Mouse (Mus musculus): ENCODE measurements at regions not wholly inside any gene's neighbourhood (a gene's known extent, or its start where the extent isn't known, plus 50 kb on each side); places are given as distances from the start of the nearest gene placed in this dataset.

- H3K4me1 ChIP-seq (ENCODE audit: control insufficient read depth, insufficient read depth, insufficient read length, low read length): no peaks in the 10 kb centered on the region
- H3K36me3 ChIP-seq (ENCODE audit: control insufficient read depth, insufficient read depth, low read length): no peaks in the 10 kb centered on the region
- 37% methylated on average over 6 of the region's 6 CpGs for WGBS
- H3K4me3 ChIP-seq (ENCODE audit: low read depth, low read length): no peak overlapping the region
- TF ChIP-seq POLR2A (IDR thresholded peaks at IDR 0.05; ENCODE audit: low read depth, low read length) (no peak), CTCF (IDR thresholded peaks at IDR 0.05; ENCODE audit: extremely low read depth, insufficient read length, insufficient replicate concordance, low read depth, low read length) (no peak)
- H3K27ac ChIP-seq (ENCODE audit: insufficient read depth, low read depth, low read length): no peak overlapping the region
- no peaks in the 10 kb centered on the region for H3K27me3 ChIP-seq (ENCODE audit: control insufficient read depth, insufficient read depth, low read length)
These were observed 389.1 kb upstream of the Fam241a start for GRCm38 (mm10) chr3:128285214-128285613.

GRCm38 (mm10) chr3:128280626-128281025 is 384.5 kb upstream of the Fam241a start:
- TF ChIP-seq POLR2A (IDR thresholded peaks at IDR 0.05; ENCODE audit: low read depth, low read length) (no peak), CTCF (IDR thresholded peaks at IDR 0.05; ENCODE audit: extremely low read depth, insufficient read length, insufficient replicate concordance, low read depth, low read length) (no peak)

GRCm38 (mm10) chr3:128270576-128270975 is 374.5 kb upstream of the Fam241a start:
- H3K4me3 ChIP-seq (ENCODE audit: low read depth, low read length): no peak overlapping the region
- TF ChIP-seq CTCF (IDR thresholded peaks at IDR 0.05; ENCODE audit: extremely low read depth, insufficient read length, insufficient replicate concordance, low read depth, low read length) (no peak), POLR2A (IDR thresholded peaks at IDR 0.05; ENCODE audit: low read depth, low read length) (no peak)
- H3K27ac ChIP-seq (ENCODE audit: insufficient read depth, low read depth, low read length): no peak overlapping the region
- no peaks in the 10 kb centered on the region for H3K4me1 ChIP-seq (ENCODE audit: control insufficient read depth, insufficient read depth, insufficient read length, low read length)
- no peaks in the 10 kb centered on the region for H3K36me3 ChIP-seq (ENCODE audit: control insufficient read depth, insufficient read depth, low read length)
- H3K27me3 ChIP-seq (ENCODE audit: control insufficient read depth, insufficient read depth, low read length): no peaks in the 10 kb centered on the region
- WGBS: 51% methylated on average over 6 of the region's 6 CpGs

More at GRCm38 (mm10) chr3:128280626-128281025, 384.5 kb upstream of the Fam241a start:
- no peak overlapping the region for H3K27ac ChIP-seq (ENCODE audit: insufficient read depth, low read depth, low read length)
- H3K27me3 ChIP-seq (ENCODE audit: control insufficient read depth, insufficient read depth, low read length): no peaks in the 10 kb centered on the region
- no peak overlapping the region for H3K4me3 ChIP-seq (ENCODE audit: low read depth, low read length)
- H3K4me1 ChIP-seq (ENCODE audit: control insufficient read depth, insufficient read depth, insufficient read length, low read length): no peaks in the 10 kb centered on the region
- no peaks in the 10 kb centered on the region for H3K36me3 ChIP-seq (ENCODE audit: control insufficient read depth, insufficient read depth, low read length)
- WGBS: 90% methylated on average over 4 of the region's 4 CpGs

GRCm38 (mm10) chr3:128261208-128261607 is 365.1 kb upstream of the Fam241a start:
- TF ChIP-seq POLR2A (IDR thresholded peaks at IDR 0.05; ENCODE audit: low read depth, low read length) (no peak), CTCF (IDR thresholded peaks at IDR 0.05; ENCODE audit: extremely low read depth, insufficient read length, insufficient replicate concordance, low read depth, low read length) (no peak)
- Histone ChIP-seq H3K36me3 (ENCODE audit: control insufficient read depth, insufficient read depth, low read length) (no peaks in the 10 kb centered on the region), H3K4me1 (ENCODE audit: control insufficient read depth, insufficient read depth, insufficient read length, low read length) (no peaks in the 10 kb centered on the region), H3K27ac (ENCODE audit: insufficient read depth, low read depth, low read length) (no peak overlapping the region), H3K27me3 (ENCODE audit: control insufficient read depth, insufficient read depth, low read length) (no peaks in the 10 kb centered on the region), H3K4me3 (ENCODE audit: low read depth, low read length) (no peak overlapping the region)
- 75% methylated on average over 2 of the region's 2 CpGs for WGBS

- no peak for TF ChIP-seq CTCF (IDR thresholded peaks at IDR 0.05; ENCODE audit: extremely low read depth, insufficient read length, insufficient replicate concordance, low read depth, low read length)
- no peak for TF ChIP-seq POLR2A (IDR thresholded peaks at IDR 0.05; ENCODE audit: low read depth, low read length)
- H3K27me3 ChIP-seq (ENCODE audit: control insufficient read depth, insufficient read depth, low read length): no peaks in the 10 kb centered on the region
- H3K4me1 ChIP-seq (ENCODE audit: control insufficient read depth, insufficient read depth, insufficient read length, low read length): no peaks in the 10 kb centered on the region
- H3K4me3 ChIP-seq (ENCODE audit: low read depth, low read length): no peak overlapping the region
- WGBS: 72% methylated on average over 2 of the region's 2 CpGs
- no peak overlapping the region for H3K27ac ChIP-seq (ENCODE audit: insufficient read depth, low read depth, low read length)
- H3K36me3 ChIP-seq (ENCODE audit: control insufficient read depth, insufficient read depth, low read length): no peaks in the 10 kb centered on the region
These were observed 351.7 kb upstream of the Fam241a start for GRCm38 (mm10) chr3:128247816-128248215.

GRCm38 (mm10) chr3:128239813-128240421 is 343.8 kb upstream of the Fam241a start:
- WGBS: 10% methylated on average over 7 of the region's 7 CpGs
- TF ChIP-seq POLR2A (IDR thresholded peaks at IDR 0.05; ENCODE audit: low read depth, low read length): no peak
- TF ChIP-seq CTCF (IDR thresholded peaks at IDR 0.05; ENCODE audit: extremely low read depth, insufficient read length, insufficient replicate concordance, low read depth, low read length): no peak
- no peaks in the 10 kb centered on the region for H3K36me3 ChIP-seq (ENCODE audit: control insufficient read depth, insufficient read depth, low read length)
- no peak overlapping the region for H3K4me3 ChIP-seq (ENCODE audit: low read depth, low read length)
- H3K27me3 ChIP-seq (ENCODE audit: control insufficient read depth, insufficient read depth, low read length): no peaks in the 10 kb centered on the region
- H3K27ac ChIP-seq (ENCODE audit: insufficient read depth, low read depth, low read length): no peak overlapping the region
- no peaks in the 10 kb centered on the region for H3K4me1 ChIP-seq (ENCODE audit: control insufficient read depth, insufficient read depth, insufficient read length, low read length)

- Histone ChIP-seq H3K4me1 (ENCODE audit: control insufficient read depth, insufficient read depth, insufficient read length, low read length) (no peaks in the 10 kb centered on the region), H3K36me3 (ENCODE audit: control insufficient read depth, insufficient read depth, low read length) (no peaks in the 10 kb centered on the region), H3K27me3 (ENCODE audit: control insufficient read depth, insufficient read depth, low read length) (no peaks in the 10 kb centered on the region), H3K4me3 (ENCODE audit: low read depth, low read length) (no peak overlapping the region), H3K27ac (ENCODE audit: insufficient read depth, low read depth, low read length) (no peak overlapping the region)
- 76% methylated on average over 5 of the region's 5 CpGs for WGBS
- TF ChIP-seq POLR2A (IDR thresholded peaks at IDR 0.05; ENCODE audit: low read depth, low read length) (no peak), CTCF (IDR thresholded peaks at IDR 0.05; ENCODE audit: extremely low read depth, insufficient read length, insufficient replicate concordance, low read depth, low read length) (no peak)
These were observed 334.3 kb upstream of the Fam241a start for GRCm38 (mm10) chr3:128230390-128230789.

Data from small intestine, adult 2 months (tissue).